Mouse (Mus musculus) gastrocnemius, postnatal 4 days (tissue): ENCODE data around the gene Wnk2. TPM values are rescaled to one million over a fixed set of nuclear protein-coding genes. Genes with fewer than 3 reads are reported as not detected.

ENCODE experiments used
- DNase-seq, 2 experiments: peaks; one replicate each; pipeline ENCODE4 v3.0.0; 2021 to 2022; ENCODE audit warnings: low spot score in 2 of 2, mixed read lengths in 2 of 2
- total RNA-seq, 2 experiments: library from RNA; stranded (reverse); gene quantifications; 2 replicates each; pipeline ENCODE4 v1.2.3; 2021

The Wnk2 gene
- total RNA-seq, 2 experiments from 2014 or later = 53.8 to 57.2 TPM

DNA sequence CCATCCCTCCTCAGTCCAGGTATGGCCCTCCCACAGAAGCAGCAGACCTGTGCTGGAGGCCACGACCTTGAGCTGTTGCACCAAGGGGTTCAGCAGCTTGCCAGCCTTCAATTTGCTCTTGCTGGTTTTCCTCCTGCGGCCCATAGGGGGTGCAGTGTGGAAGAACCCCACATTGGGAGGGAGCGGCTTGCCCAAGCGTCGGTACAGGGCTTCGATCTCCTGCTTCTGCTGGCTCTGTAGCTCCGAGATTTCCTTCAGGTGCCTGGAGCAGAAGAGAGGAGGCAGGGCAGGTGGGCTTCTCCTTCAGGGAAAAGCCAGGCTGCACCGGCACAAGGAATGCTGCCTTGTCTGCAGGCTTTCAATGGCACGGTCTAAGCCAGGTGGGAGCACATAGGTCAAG lies 95.3 kb downstream of the Wnk2 start:
- DNase-seq = no peak

DNA sequence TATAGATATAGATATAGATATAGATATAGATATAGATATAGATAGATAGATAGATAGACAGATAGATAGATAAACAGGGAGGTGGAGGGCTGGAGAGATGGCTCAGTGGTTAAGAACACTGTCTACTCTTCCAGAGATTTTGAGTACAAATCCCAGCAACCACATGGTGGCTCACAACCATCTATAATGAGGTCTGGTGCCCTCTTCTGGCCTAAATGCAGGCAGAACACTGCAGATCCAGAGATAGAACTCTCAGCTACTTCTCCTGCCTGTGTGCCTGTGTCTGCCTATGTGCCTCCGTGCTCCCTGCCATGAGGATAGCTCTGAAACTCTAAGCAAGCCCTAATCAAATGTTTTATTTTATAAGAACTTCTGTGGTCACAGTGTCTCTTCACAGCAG lies 100.4 kb downstream of the Wnk2 start:
- DNase-seq = no peak

DNA sequence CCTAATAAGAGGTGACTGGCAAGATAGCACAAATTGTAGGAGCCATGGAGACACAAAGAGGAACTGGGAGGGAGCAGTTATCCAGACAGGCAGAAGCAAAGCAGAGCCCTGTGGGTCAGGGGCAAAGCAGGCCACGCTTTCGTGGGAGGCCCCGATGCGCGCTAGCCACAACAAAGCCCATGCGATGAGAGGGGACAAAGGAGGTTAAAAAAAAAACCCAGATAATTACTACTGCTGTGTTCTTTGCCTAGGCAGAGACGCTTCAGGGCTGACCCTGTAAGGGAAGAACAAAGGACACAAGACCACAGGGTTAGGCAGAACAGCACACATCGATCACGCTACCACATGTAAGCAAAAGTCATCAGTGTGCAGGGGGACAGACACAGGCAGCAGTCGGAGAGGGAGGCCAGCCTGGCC lies 103.7 kb downstream of the Wnk2 start:
- DNase-seq = no peak

DNA sequence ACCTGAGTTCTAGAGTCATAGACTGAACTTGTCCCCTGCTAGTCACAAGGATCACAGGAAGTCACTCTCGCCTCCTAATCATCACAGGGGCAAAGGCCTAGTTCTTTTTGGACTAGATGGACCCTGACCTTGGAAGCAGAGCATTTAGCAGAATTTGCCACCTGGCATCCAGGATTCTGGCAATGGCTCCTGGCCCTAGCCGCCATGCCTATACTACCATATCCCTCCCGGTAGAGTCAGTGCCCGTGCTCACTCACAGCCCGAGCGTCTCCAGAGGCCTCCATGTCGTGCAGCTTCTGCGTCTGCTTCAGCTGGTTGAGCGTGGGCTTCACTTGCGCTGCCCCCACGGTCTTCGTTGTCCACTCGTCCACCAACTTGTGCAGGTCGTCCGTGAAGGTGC lies 105.4 kb downstream of the Wnk2 start:
- DNase-seq = no peak

DNA sequence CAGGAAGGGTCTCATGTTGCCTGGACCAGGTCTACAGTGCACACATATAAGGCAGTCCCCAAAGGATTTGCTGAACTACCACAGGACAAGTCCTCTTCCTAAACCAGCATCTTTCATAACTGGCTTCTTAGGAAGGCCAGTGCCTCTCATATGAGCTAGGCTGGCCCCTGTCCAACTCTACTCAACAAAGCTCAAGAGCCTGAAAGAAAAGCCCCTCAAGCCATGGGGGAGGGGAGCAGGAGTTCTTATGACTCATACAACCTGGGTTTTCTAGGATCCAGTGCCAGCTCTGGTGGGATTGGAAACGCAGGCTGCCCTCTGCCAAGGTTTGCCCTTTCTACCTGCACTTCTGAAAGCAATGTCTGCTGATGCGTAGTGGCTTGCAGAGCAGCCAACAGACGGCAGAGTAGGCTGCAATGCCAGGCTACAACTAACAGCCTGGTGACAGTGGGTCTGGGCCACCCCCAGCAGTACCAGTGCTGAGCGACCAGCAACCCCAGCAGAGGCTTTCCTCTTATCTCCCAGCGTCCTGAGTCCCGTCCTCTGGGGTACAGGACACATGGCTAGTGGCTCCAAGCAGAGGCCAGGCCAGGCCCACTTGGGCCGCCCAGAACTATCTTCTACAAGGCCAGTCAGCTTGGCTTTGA lies 110.8 kb downstream of the Wnk2 start:
- DNase-seq = no peak

DNA sequence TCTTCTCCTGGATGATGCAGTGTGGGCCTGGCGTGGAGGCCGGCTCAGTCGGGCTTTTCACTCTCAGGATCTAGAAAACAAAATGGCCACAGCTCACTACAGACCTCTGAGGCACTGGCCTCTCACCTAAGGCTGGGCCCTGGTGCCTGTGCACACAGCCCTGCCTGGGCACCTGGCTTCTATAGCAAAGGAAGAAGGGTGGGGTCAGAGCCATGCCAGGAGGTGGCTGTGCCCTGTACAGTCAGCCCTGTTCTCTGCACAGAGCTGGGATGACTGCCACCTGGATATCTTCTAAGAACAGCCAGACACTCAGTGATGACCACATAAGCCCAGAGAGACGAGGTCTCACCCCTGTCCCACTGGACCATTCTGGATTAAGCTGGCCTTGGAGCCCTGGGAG lies 111.4 kb downstream of the Wnk2 start:
- DNase-seq = no peak

DNA sequence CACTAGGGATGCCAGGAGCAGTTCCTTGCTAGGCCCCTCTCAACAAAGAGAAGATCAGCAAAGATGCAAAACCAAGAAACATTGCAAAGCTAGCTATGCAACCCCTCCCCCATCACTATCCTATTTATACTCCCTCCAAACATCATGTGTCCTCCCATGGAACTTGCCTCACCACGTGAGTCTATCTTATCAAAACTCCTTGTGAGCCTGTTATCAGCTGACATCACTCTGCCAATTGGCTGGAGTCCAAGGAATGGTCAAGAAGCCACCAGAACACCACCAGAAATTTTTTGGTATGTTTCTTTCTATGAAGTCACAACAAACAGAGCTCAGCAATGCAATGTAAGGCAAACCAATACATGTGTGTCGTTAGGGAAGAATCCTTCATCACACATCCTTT lies 116.8 kb downstream of the Wnk2 start:
- no peak for DNase-seq

DNA sequence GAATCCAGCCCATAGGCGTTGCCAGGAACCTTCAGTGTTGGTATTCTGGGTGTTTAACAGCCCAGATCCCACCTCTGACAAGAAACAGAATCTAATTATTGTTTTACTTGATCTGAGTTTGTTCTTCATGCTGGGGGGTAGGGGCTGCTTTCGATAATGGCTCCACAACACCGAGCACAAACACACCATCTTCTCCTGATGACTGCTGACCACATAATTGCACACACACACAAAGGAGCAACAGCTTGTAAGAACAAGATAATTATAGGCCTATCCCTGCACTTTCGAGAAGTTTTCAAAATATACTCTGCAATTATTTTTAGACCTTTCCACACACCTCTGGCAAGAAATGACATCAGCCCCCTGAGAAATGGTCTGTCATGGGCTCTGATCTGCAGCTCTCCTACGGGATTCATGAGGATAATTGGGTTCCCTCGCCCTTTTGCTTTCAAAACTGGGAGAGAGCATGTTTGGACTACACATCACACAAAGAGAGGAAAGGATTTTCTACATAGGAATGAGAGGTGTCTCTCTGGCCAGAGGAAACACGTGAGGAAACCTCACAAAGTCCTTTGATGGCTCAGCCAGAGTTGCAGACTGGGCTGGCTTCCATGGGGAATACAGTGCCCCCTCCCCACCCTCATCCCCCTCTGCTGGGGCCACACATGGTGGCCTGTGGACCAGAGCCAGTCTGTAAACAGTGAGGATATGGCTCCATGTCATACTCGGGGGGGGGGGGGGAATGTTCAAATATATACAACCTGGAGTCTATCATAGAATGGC lies 118.9 kb downstream of the Wnk2 start:
- no peak for DNase-seq

DNA sequence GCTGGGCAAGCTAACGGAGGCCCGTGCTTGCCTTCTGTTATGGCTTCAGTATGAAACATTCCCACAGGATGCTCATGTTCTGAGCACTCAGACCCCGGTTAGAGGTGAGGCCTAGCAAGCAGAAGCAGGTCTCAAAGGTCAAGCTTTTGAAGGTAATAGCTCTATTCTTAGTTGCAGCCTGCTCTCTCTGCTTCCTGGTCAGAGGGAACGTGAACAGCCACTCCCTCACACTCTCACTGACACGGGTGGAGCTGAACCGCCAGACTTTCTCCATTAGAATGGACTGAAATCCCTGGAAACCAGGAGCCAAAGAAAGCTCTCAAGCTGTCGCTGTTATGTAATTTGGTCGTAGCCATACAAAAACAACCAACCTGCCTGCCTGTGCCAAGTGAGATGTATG lies 120.8 kb downstream of the Wnk2 start:
- no peak for DNase-seq

DNA sequence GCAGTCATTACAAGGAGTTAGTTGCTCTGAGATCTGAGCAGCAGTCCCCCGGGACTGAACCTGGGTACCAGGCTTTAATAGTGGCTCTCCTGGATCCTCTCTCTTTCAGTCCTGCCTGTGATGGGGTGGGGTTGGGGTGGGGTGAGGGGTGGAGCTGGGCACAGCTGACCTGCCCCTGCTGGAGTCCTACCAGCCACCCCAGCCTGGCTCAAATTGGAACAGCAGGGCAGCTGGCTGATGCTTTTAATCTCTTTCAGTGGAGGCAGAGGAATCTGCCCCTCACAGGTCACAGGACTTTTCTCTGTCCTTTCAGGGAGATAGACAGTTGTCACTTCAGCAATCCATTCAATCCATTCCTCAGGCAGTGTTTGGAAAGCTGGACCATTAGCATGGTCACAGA lies 122.3 kb downstream of the Wnk2 start:
- no peak for DNase-seq

DNA sequence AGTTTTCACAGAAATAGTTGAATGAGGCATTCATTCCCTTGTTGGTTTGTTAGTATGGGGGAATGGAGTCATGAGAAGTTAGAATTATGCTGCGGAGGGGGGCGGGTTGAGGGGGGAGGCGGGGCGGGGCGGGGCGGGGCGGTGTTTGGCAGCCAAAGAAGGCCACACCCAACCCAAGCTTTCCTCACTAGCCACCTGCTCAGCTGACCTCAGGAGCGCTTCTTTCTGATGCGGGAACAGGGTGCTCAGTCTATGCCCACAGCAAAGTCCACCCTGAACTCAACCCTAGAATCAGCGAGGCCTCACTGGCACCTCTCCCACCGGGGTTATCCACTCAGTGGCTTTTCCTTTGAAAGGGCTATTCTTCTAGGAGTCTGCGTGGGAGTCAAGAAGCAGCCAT lies 123.1 kb downstream of the Wnk2 start:
- DNase-seq = no peak

DNA sequence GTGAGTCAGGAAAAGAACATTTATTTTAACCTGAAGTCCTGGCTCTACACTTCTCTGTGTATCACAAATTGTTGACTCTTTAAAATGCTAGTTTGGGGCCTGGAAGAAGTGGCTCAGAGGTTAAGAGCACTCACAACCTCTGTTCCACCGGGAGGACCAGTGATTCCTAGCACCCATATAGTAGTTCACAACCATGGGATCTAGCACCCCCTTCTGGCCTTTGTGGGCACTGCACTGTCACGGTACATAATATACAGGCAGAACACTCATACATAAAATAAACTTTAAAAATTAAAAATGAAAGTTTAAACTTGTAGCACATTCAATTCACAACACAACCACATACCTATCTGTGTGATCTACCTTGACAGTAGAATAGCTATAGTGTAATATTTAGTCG lies 126.1 kb downstream of the Wnk2 start:
- no peak for DNase-seq

DNA sequence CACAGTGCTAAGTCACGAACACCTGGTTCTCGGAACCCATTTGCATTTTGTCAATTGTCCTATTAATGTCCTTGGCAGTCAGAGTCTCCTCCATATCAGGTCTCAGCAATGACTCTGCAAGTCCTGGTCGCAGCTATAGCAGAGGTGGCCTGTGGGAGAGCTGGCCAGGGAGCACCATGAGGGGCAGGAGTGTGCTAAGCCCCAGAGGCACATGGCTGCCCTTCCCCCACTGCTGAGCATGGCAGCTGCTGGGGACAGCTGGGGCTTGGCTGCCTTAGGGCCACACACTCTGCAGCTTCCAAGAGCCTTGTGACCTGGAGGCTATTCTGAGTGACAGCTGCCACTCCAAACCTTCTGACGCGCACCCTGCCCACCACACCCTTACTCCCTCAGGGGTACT lies 127.7 kb downstream of the Wnk2 start:
- peak in 1 of 2 experiments; percentile 54 for DNase-seq

DNA sequence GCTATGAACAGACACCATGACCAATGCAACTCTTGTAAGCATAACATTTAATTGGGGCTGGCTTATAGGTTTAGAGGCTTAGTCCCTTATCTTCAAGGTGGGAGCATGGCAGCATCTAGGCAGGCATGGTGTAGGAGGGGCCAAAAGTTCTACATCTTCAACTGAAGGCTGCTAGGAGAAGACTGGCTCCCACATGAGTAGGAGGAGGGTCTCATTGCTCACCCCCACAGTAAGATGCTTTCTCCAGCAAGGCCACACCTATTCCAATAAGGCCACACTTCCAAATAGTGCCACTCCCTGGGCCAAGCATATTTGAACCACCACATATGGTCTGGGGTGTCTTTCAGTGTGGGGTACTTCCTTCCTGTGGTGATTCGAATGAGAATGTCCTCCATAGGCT lies 130.4 kb downstream of the Wnk2 start:
- no peak for DNase-seq

DNA sequence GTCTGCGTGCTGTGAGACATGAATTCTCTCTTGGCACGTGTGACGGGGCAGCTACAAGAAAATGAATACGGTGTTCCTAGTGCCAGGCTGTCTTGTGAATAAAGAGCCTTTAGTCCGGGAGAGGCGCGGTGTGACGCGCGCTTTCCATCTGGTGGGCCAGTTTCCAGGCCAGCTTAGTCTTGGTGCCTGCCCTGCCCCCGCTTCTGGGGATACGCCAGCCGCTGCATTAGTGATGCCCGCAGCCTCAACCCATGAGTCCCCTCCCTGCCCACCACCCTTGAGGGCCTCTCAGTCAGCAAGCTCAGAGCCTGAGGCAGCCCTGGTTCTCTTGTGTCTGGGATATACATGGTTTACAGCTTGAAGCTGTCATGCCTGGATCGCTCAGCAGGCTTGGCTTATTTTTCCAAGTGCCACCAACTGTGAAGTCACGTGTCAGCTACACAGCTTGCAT lies 131.5 kb downstream of the Wnk2 start:
- DNase-seq = peak; percentile 62 to 85

DNA sequence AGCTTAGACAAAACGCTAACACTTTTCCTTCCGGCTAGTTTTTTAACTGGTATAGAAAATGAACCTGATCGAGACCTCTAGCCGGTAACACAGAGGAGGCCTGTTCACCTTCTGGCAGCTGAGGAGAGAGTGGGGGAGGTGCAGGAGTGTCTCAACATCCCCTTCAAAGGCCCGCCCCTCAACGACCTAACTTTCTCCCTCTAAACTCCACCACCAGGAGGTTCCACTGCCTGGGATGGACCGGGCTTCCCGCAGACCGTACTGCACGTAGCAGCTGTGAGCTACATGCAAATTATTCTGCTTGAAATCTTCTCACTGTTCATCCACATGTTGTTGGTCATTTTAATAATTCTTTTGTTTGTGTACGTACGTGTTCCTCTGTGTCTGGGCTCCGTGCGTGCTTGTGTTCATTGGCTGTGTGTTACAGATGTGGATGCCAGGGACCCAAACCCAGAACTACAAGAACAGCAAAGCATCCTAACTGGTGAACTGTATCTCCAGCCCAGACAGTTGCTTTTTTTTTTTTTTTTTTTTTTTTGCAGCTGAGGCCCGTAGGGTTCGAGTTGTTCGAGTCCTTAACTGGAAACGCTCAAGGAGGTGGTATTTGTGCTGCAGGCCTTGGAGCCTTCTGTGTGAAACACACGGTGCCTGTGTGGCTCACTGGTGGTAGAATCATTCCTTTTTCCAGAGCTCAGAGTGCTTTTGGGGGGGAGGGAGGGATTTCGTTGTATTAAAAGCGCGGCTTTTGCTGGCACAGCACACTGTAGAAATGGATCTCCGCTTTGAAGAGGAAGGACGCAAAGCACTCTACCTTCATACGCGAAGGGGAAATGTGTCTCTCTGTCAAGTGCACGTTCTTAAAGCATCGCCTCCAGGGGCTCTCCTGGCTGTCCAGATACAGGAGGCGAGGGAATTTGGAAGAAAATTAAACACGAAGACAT lies 132.2 kb downstream of the Wnk2 start:
- no peak for DNase-seq

DNA sequence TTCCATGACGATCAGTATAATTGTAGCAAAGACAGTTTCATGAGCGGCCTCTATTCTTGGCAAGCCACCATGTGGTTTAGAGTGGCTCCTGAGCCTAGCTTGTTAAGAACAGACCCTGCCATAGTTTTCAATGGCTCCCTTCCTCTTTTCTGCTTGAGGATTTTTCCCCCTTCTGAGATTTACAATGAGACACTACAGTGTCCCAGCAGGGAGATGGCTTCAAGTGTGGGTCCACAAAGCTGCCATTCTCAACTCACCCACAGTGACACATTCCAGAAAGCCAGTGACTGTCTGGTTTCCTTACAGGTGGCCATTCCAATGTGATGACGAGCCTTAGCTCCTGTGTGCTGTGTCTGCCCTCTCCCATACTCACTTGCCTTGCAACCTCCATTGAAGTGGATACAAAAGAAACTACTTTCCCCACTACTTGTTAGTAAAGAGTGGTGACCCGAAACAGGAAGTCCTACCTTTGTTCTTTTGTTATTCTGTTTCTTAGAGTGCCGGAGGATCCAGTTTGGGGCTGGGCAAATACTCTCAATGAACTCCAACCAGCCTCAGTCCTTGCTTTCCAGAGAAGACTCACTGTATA lies 134.5 kb downstream of the Wnk2 start:
- DNase-seq = no peak

DNA sequence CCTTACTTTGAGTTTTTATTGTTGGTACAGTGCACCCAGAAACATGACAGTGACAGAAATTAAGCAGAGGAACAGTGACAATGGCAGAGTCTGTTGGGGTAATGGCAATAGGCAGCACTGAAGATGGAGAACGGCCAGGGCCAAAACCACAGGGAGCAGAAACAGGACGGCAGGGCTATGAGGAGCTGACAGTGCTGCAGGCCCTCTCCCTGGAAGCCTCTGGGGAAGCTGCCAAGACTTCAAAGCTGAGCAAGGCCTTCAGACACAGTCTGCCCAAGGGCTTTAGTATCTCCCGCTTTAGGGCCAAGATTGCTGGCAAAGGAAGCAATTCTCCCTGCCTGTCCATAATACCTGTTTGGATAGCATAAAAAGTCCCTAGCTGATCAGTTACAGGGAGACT lies 146.1 kb downstream of the Wnk2 start:
- no peak for DNase-seq

DNA sequence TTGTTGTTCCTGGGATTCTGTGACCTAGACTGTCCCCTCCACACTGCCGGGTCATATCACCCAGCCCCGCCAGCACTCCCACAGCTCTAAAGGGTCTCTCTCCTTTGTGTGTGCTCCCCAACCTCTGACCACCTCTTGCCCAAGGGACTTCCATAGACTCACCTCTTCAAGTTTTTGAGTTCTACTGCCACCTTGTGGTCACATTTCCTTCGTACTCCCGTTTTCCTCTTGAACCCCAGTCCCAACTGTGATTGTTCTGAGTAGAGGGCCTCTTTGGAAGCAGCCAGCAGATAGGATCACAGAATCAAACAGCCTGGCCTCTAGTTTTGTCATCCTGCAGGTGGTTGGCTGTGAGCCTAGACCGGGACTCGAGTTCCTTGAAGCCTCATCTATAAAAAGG lies 149.2 kb downstream of the Wnk2 start:
- DNase-seq = peak in 1 of 2 experiments; percentile 44

DNA sequence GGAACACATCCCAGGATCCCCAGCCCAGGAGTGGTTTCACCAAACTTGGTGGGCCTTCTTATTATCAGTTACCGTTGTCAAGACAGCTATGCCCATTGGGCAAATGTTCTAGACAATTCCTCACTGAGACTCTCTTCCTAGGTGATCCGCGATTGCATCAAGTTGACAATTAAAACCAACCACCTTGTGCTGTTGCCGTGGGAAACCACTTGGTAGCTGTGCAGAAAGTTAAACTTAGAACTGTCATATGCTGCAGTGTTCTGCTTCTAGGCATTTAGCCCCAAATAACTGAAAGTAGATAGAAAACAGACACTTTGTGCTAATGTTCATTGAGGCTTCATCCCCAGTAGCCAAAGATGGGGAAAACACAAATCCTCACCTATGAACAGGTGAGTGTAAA lies 151.1 kb downstream of the Wnk2 start:
- DNase-seq = no peak

DNA sequence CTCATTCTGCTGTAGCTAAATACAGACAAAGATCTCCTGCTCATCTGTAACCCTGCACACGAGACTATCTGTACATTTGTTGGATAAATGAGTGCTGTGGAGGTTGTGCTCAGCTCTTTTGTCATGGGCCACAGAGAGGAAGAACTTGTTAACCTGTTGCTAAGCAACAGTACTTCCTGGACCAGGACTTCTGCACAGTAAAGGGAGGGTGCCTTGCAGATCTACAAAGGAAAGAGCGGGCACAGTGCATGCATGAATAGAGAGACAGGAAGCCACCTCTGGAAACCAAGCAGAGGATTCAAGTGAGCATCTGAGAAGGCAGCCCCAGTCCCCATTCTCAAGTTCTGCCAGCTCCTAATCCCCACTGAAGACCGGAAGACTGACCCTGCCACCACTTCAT lies 152.9 kb downstream of the Wnk2 start:
- DNase-seq = no peak
